In the genomic region with DNA sequence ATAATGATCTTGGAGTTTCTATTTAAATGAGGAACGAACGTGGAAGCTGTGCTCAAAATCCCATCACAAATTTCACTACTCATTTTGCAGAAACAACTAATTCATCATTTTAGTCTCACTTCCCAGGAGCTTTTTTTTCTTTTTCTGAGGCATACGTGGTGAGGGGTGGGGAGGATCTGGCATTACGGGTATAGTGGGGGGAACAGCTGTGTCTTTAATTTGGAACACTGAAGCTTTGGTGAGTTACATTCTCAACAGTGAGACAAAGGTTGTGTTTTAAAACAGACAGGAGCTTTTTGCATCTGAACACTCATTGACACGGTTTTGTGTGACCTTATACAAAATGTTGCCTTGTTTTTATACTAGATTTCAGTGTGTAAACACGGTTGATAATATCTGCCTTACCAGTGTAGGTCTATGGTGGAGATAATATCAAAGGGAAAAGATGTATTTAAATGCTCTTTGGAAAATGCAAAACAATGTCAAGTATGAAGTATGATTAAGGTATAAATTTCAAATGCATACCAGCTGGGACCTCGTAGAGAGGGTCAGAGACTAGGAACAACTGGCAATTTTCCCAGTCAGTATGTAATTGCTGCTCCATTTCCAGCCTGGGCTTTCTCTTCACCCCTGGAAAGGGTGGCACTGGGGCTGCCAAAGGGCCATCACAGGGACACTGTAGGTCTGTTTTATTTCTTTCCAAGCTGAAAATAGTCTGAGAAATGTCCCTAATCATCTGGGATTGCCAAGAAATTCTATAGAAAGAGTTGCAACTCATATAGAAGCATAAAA, we compare ENCODE assay signal across 26 mouse cellular contexts.
DNase-seq lines count a peak whose midpoint lies in the region; ATAC-seq and TF ChIP-seq lines count a peak whose summit lies in the region.
"Had no signal": no experiment of that assay in that cellular context is flagged by ENCODE, and none has a peak within 500 bp of the region (broad histone marks: within the 10 kb centered on the region; RNA-seq: fewer than 3 reads in every experiment).

No protein-coding gene starts in this region.

- TF ChIP-seq POLR2A in thymus, adult 2 months (IDR thresholded peaks at IDR 0.05; ENCODE audit: control insufficient read depth, extremely low read depth, insufficient read depth, low read length, poor library complexity): no peak

- no peaks in the 10 kb centered on the region for H3K9me3 ChIP-seq in forebrain, embryonic 16.5 days (ENCODE audit: control insufficient read depth, low read length)
- H3K9me3 ChIP-seq in forebrain, embryonic 10.5 days: no peaks in the 10 kb centered on the region
- no peaks in the 10 kb centered on the region for H3K9me3 ChIP-seq in midbrain, postnatal 0 days (ENCODE audit: low read length)
- H3K9me3 ChIP-seq in midbrain, embryonic 14.5 days (ENCODE audit: control insufficient read depth, low read length): no peaks in the 10 kb centered on the region
- H3K9me3 ChIP-seq: forebrain, embryonic 12.5 days; heart, embryonic 12.5 days; hindbrain, embryonic 10.5 days had no signal

- no peaks in the 10 kb centered on the region for H3K36me3 ChIP-seq in forebrain, embryonic 16.5 days (ENCODE audit: control insufficient read depth, insufficient read depth)
- H3K36me3 ChIP-seq in forebrain, embryonic 10.5 days (replicated peaks): no peaks in the 10 kb centered on the region
- no peaks in the 10 kb centered on the region for H3K36me3 ChIP-seq in midbrain, postnatal 0 days (ENCODE audit: insufficient read depth, low read length)
- H3K36me3 ChIP-seq in midbrain, embryonic 14.5 days (ENCODE audit: control insufficient read depth, insufficient read depth, low read length): no peaks in the 10 kb centered on the region
- no peaks in the 10 kb centered on the region for H3K36me3 ChIP-seq in thymus, adult 2 months (ENCODE audit: control insufficient read depth, insufficient read depth, low read length)
- H3K36me3 ChIP-seq: forebrain, embryonic 12.5 days; heart, embryonic 12.5 days; hindbrain, embryonic 10.5 days had no signal

- H3K4me3 ChIP-seq in forebrain, embryonic 16.5 days (replicated peaks; ENCODE audit: low read length): no peak overlapping the region
- H3K4me3 ChIP-seq in forebrain, embryonic 10.5 days: no peak overlapping the region
- H3K4me3 ChIP-seq in midbrain, postnatal 0 days (ENCODE audit: low read depth, low read length): no peak overlapping the region
- no peak overlapping the region for H3K4me3 ChIP-seq in midbrain, embryonic 14.5 days (replicated peaks; ENCODE audit: low read depth, low read length)
- no peak overlapping the region for H3K4me3 ChIP-seq in thymus, adult 2 months (ENCODE audit: control insufficient read depth, insufficient read depth, low read length)
- H3K4me3 ChIP-seq: forebrain, embryonic 12.5 days; heart, embryonic 12.5 days; hindbrain, embryonic 10.5 days had no signal

- no peak for TF ChIP-seq CTCF in midbrain, postnatal 0 days (IDR thresholded peaks at IDR 0.05)
- TF ChIP-seq CTCF in thymus, adult 2 months (IDR thresholded peaks at IDR 0.05; ENCODE audit: borderline replicate concordance, control insufficient read depth, extremely low read depth, insufficient read depth, low read length, poor library complexity): no peak

- no peaks in the 10 kb centered on the region for H3K27me3 ChIP-seq in forebrain, embryonic 16.5 days (replicated peaks; ENCODE audit: control insufficient read depth, insufficient read depth, low read length)
- H3K27me3 ChIP-seq in forebrain, embryonic 10.5 days (ENCODE audit: poor library complexity, severe bottlenecking): no peaks in the 10 kb centered on the region
- no peaks in the 10 kb centered on the region for H3K27me3 ChIP-seq in midbrain, postnatal 0 days (ENCODE audit: insufficient read depth, low read length)
- no peaks in the 10 kb centered on the region for H3K27me3 ChIP-seq in midbrain, embryonic 14.5 days (ENCODE audit: control insufficient read depth, insufficient read depth, low read length)
- H3K27me3 ChIP-seq in thymus, adult 2 months (ENCODE audit: control insufficient read depth, insufficient read depth, low read length): no peaks in the 10 kb centered on the region
- H3K27me3 ChIP-seq: forebrain, embryonic 12.5 days; heart, embryonic 12.5 days had no signal

- no peak overlapping the region for H3K9ac ChIP-seq in forebrain, embryonic 16.5 days (replicated peaks; ENCODE audit: low read depth, low read length)
- H3K9ac ChIP-seq in midbrain, postnatal 0 days (replicated peaks; ENCODE audit: low read length, poor library complexity, severe bottlenecking): no peak overlapping the region
- H3K9ac ChIP-seq in midbrain, embryonic 14.5 days (replicated peaks; ENCODE audit: low read length): no peak overlapping the region
- H3K9ac ChIP-seq: forebrain, embryonic 12.5 days; heart, embryonic 12.5 days; liver, postnatal 0 days had no signal

- peak; percentile 5 for DNase-seq in cerebellum, adult 9-11 months
- no peak for DNase-seq in cerebellum, adult 11 months
- no peak for DNase-seq in forebrain, embryonic 10.5 days (ENCODE audit: extremely low spot score, low spot score)
- peak; percentile 27 for DNase-seq in midbrain, postnatal 0 days (ENCODE audit: low spot score)
- no peak for DNase-seq in midbrain, embryonic 14.5 days
- DNase-seq in thymus, adult 2 months: no peak
- DNase-seq: cerebellum, adult 2 months; gastrocnemius, postnatal 14 days; heart, adult 11 months; heart, postnatal 10 days; kidney, adult 18-20 months; kidney, postnatal 4 days; layer of hippocampus, adult 9-11 months; liver, postnatal 0 days; thymus, adult 18-20 months; thymus, postnatal 4 days had no signal

- H3K27ac ChIP-seq in forebrain, embryonic 16.5 days (ENCODE audit: low read length): no peak overlapping the region
- H3K27ac ChIP-seq in forebrain, embryonic 10.5 days: no peak overlapping the region
- H3K27ac ChIP-seq in midbrain, postnatal 0 days (ENCODE audit: low read depth, low read length): no peak overlapping the region
- no peak overlapping the region for H3K27ac ChIP-seq in midbrain, embryonic 14.5 days (replicated peaks; ENCODE audit: low read depth, low read length)
- no peak overlapping the region for H3K27ac ChIP-seq in thymus, adult 2 months (ENCODE audit: control insufficient read depth, insufficient read depth, low read length)
- H3K27ac ChIP-seq: forebrain, embryonic 12.5 days; hindbrain, embryonic 10.5 days had no signal

- peak; percentile 45; the same call in 1 of the 2 replicates for ATAC-seq in forebrain, embryonic 16.5 days
- ATAC-seq in midbrain, postnatal 0 days (ENCODE audit: low FRiP score): no peak
- no peak for ATAC-seq in midbrain, embryonic 14.5 days (ENCODE audit: low FRiP score, low TSS enrichment)
- ATAC-seq: CD4-positive, CD25-positive, alpha-beta regulatory T cell, adult 4 months; inflammation-experienced regulatory T-cells, adult 6 months; liver, postnatal 0 days; lung, postnatal 0 days; Patski had no signal

- H3K4me2 ChIP-seq in forebrain, embryonic 16.5 days (ENCODE audit: low read length): no peak overlapping the region
- no peak overlapping the region for H3K4me2 ChIP-seq in midbrain, postnatal 0 days (ENCODE audit: low read depth, low read length, poor library complexity, severe bottlenecking)
- no peak overlapping the region for H3K4me2 ChIP-seq in midbrain, embryonic 14.5 days (ENCODE audit: low read length)
- H3K4me2 ChIP-seq: forebrain, embryonic 12.5 days; heart, embryonic 12.5 days; liver, embryonic 11.5 days; midbrain, embryonic 11.5 days had no signal

- WGBS in forebrain, embryonic 16.5 days: 47% methylated on average over 7 of the region's 7 CpGs
- 82% methylated on average over 7 of the region's 7 CpGs for WGBS in forebrain, embryonic 10.5 days
- WGBS in midbrain, postnatal 0 days: 71% methylated on average over 7 of the region's 7 CpGs
- WGBS in midbrain, embryonic 14.5 days: 65% methylated on average over 7 of the region's 7 CpGs
- 71% methylated on average over 7 of the region's 7 CpGs for WGBS in thymus, adult 2 months

- no peaks in the 10 kb centered on the region for H3K4me1 ChIP-seq in forebrain, embryonic 16.5 days (replicated peaks; ENCODE audit: control insufficient read depth, insufficient read depth, low read length)
- H3K4me1 ChIP-seq in forebrain, embryonic 10.5 days: no peaks in the 10 kb centered on the region
- H3K4me1 ChIP-seq in midbrain, postnatal 0 days (ENCODE audit: insufficient read depth, low read length): no peaks in the 10 kb centered on the region
- H3K4me1 ChIP-seq in midbrain, embryonic 14.5 days (ENCODE audit: control insufficient read depth, insufficient read depth, low read length): no peaks in the 10 kb centered on the region
- no peaks in the 10 kb centered on the region for H3K4me1 ChIP-seq in thymus, adult 2 months (replicated peaks; ENCODE audit: control insufficient read depth, insufficient read depth, low read length)
- H3K4me1 ChIP-seq: forebrain, embryonic 12.5 days; hindbrain, embryonic 10.5 days had no signal

Comparison
In these comparisons a context has a peak if more than half of its experiments do, and no peak if none do; other contexts are left out.
1. DNase-seq: peak in cerebellum, adult 9-11 months (single experiment) and midbrain, postnatal 0 days (single experiment); none in cerebellum, adult 11 months (single experiment), forebrain, embryonic 10.5 days (single experiment), midbrain, embryonic 14.5 days (single experiment) and thymus, adult 2 months (single experiment).